Mouse (Mus musculus) lung, adult 2 months (tissue): ENCODE results near the gene Gm20388.

Experiments
- CTCF ChIP-seq: fragments of 200-500 bp; IDR thresholded peaks from 2 replicates; pipeline ENCODE4 v1.5.1; 2011; ENCODE audit warnings: mild to moderate bottlenecking, low read length, control low read depth; ENCODE audit not compliant: insufficient read depth
- POLR2A ChIP-seq: fragments of 200-500 bp; IDR thresholded peaks from 2 replicates; pipeline ENCODE4 v1.6.1; 2011; ENCODE audit warnings: low read depth, mild to moderate bottlenecking, control low read depth, low read length, borderline replicate concordance; ENCODE audit errors: extremely low read depth

DNA sequence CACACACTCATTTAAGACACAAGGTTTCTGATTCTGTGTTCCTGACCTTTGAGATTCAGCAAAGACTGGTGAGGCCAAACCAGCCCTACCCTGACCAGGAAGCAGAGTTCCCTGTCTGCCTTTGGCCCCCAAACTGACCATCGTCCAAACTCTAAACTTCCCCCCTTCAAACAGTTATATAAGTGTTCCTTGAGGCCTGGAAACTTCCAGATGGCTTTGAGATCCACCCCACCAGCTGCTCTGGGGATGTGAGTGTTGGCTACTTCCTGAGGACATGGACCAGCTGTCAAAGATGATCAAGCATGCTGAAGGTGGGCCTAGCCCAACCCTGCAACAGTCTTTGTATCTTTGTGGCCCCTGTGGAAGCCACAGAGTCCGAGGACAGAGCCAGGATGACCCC lies 146.4 kb downstream of the Gm20388 start:
- TF ChIP-seq CTCF, result no peak
- TF ChIP-seq POLR2A, result no peak
